Mouse (Mus musculus) T-helper 17 cell (primary cell): Measurements from ENCODE around the gene Ccdc149.

Source experiments
- in situ Hi-C, 2 experiments: fragments of 300-600 bp; cut with MboI, MseI; formaldehyde crosslinking; loops; 1 replicate in 1 of 2; 2 replicates in 1 of 2; pipeline ENCODE4 v1.15.1; 2025; ENCODE audit warnings: high pct_unique_total_duplicates in 2 of 2

The Ccdc149 gene

GRCm38 (mm10) chr5:52470991-52471801, at the start of gene Ccdc149:
Gene Ccdc149 (minus strand): TSS chr5:52471521.
- in situ Hi-C loops, result loop anchor here in 1 of 2 experiments (10.0 kb wide), 1 partner anchor 336 kb away; no protein-coding TSS in a partner anchor

- in situ Hi-C loops, result loop anchor here in 1 of 2 experiments (10.0 kb wide), 1 partner anchor 115 kb away; no protein-coding TSS in a partner anchor
Measured at GRCm38 (mm10) chr5:52519921-52520320, 48.6 kb upstream of the Ccdc149 start.

GRCm38 (mm10) chr5:52516072-52516476, 44.8 kb upstream of the Ccdc149 start:
- in situ Hi-C loops, result loop anchor here in 1 of 2 experiments (10.0 kb wide), 1 partner anchor 119 kb away; no protein-coding TSS in a partner anchor

GRCm38 (mm10) chr5:52515246-52516021, 44.1 kb upstream of the Ccdc149 start:
- in situ Hi-C loops, result loop anchor here in 1 of 2 experiments (10.0 kb wide), 1 partner anchor 119 kb away; no protein-coding TSS in a partner anchor

GRCm38 (mm10) chr5:52511089-52511488, 39.8 kb upstream of the Ccdc149 start:
- in situ Hi-C loops, result loop anchor here in 1 of 2 experiments (10.0 kb wide), 1 partner anchor 124 kb away; no protein-coding TSS in a partner anchor

GRCm38 (mm10) chr5:52509416-52509815, 38.1 kb upstream of the Ccdc149 start:
- in situ Hi-C loops, result no loop called here

- in situ Hi-C loops, result no loop called here
Measured at GRCm38 (mm10) chr5:52504666-52505065, 33.3 kb upstream of the Ccdc149 start.

- in situ Hi-C loops, result no loop called here
Measured at GRCm38 (mm10) chr5:52504148-52504547, 32.8 kb upstream of the Ccdc149 start.

GRCm38 (mm10) chr5:52495671-52496070, 24.4 kb upstream of the Ccdc149 start:
- in situ Hi-C loops, result no loop called here

GRCm38 (mm10) chr5:52491496-52491895, 20.2 kb upstream of the Ccdc149 start:
- in situ Hi-C loops, result no loop called here

- in situ Hi-C loops, result no loop called here
Measured at GRCm38 (mm10) chr5:52487559-52488430, 16.5 kb upstream of the Ccdc149 start.

- in situ Hi-C loops, result loop anchor here in 1 of 2 experiments (10.0 kb wide), 1 partner anchor 342 kb away; no protein-coding TSS in a partner anchor
Measured at GRCm38 (mm10) chr5:52476826-52477225, 5.5 kb upstream of the Ccdc149 start.

- in situ Hi-C loops, result loop anchor here in 1 of 2 experiments (10.0 kb wide), 1 partner anchor 341 kb away; no protein-coding TSS in a partner anchor
Measured at GRCm38 (mm10) chr5:52476292-52476701, 5.0 kb upstream of the Ccdc149 start.

GRCm38 (mm10) chr5:52473988-52474387, 2.7 kb upstream of the Ccdc149 start:
- in situ Hi-C loops, result loop anchor here in 1 of 2 experiments (10.0 kb wide), 1 partner anchor 339 kb away; no protein-coding TSS in a partner anchor

- in situ Hi-C loops, result loop anchor here in 1 of 2 experiments (10.0 kb wide), 1 partner anchor 336 kb away; no protein-coding TSS in a partner anchor
Measured at GRCm38 (mm10) chr5:52470551-52470950, 770 bp downstream of the Ccdc149 start.

- in situ Hi-C loops, result no loop called here
Measured at GRCm38 (mm10) chr5:52467841-52468240, 3.5 kb downstream of the Ccdc149 start.

- in situ Hi-C loops, result no loop called here
Measured at GRCm38 (mm10) chr5:52462447-52462846, 8.9 kb downstream of the Ccdc149 start.

- in situ Hi-C loops, result no loop called here
Measured at GRCm38 (mm10) chr5:52461434-52462124, 9.7 kb downstream of the Ccdc149 start.

GRCm38 (mm10) chr5:52459308-52459707, 12.0 kb downstream of the Ccdc149 start:
- in situ Hi-C loops, result no loop called here

GRCm38 (mm10) chr5:52457154-52457553, 14.2 kb downstream of the Ccdc149 start:
- in situ Hi-C loops, result no loop called here
